Mouse (Mus musculus): Measurements from ENCODE around the gene Ssr3.

- TF ChIP-seq CHD2 (IDR thresholded peaks at IDR 0.05; ENCODE audit: low read depth, low read length) (no peak), ZNF384 (IDR thresholded peaks at IDR 0.05; ENCODE audit: low read depth, low read length) (no peak), HCFC1 (IDR thresholded peaks at IDR 0.05; ENCODE audit: borderline replicate concordance, insufficient read depth, low read length) (no peak)
Measured at GRCm38 (mm10) chr3:65365921-65366710, 26.3 kb downstream of the Ssr3 start.

Measured in ES-E14 (cell line).